Mouse (Mus musculus) heart, postnatal 14 days (tissue): ENCODE measurements around the gene Prss48. TPM values are rescaled to one million over a fixed set of nuclear protein-coding genes. Genes with fewer than 3 reads are reported as not detected.

Source experiments
- DNase-seq, 2 experiments: peaks; one replicate each; pipeline ENCODE4 v3.0.0; 2021 to 2022
- intact Hi-C: fragments of 180-260 bp; cut with DNase I; formaldehyde crosslinking; loops from one replicate; pipeline ENCODE4 v1.15.1; 2025
- total RNA-seq, 2 experiments: library from RNA; stranded (reverse); gene quantifications; 2 replicates each; pipeline ENCODE4 v1.2.3; 2021

The Prss48 gene
- total RNA-seq, 2 experiments from 2014 or later: not detected

GRCm38 (mm10) chr3:85955269-85955668 is 47.0 kb downstream of the Prss48 start:
- intact Hi-C loops: no loop called here
- DNase-seq: no peak

- intact Hi-C loops: no loop called here
Measured at GRCm38 (mm10) chr3:85952696-85953283, 49.5 kb downstream of the Prss48 start.

GRCm38 (mm10) chr3:85950914-85951313 is 51.4 kb downstream of the Prss48 start:
- intact Hi-C loops: no loop called here
- DNase-seq: no peak

More at GRCm38 (mm10) chr3:85952696-85953283, 49.5 kb downstream of the Prss48 start:
- DNase-seq: no peak

Other genes with a start within 250 kb of the Prss48 start
- gene Fam160a1, start 185.2 kb downstream of the Prss48 start, total RNA-seq: 10 to 100 TPM; 47.7 to 50.4 TPM
- gene Glt28d2, start 115.0 kb downstream of the Prss48 start, total RNA-seq: 1 to 10 TPM; 7.3 to 7.6 TPM
- 10 to 100 TPM; 39.0 to 42.7 TPM for gene Gm37240, start 115.0 kb downstream of the Prss48 start, total RNA-seq
- gene Sh3d19, start 31.4 kb downstream of the Prss48 start, total RNA-seq: 10 to 100 TPM; 20.8 to 28.1 TPM
- 100 to 1,000 TPM; 441 to 496 TPM for gene Rps3a1, start 140.2 kb upstream of the Prss48 start, total RNA-seq
- gene Lrba, start 222.2 kb upstream of the Prss48 start, total RNA-seq: 10 to 100 TPM; 19.5 to 21.2 TPM